Mouse (Mus musculus): ENCODE measurements at regions not wholly inside any gene's neighbourhood (a gene's known extent, or its start where the extent isn't known, plus 50 kb on each side); places are given as distances from the start of the nearest gene placed in this dataset.

DNA sequence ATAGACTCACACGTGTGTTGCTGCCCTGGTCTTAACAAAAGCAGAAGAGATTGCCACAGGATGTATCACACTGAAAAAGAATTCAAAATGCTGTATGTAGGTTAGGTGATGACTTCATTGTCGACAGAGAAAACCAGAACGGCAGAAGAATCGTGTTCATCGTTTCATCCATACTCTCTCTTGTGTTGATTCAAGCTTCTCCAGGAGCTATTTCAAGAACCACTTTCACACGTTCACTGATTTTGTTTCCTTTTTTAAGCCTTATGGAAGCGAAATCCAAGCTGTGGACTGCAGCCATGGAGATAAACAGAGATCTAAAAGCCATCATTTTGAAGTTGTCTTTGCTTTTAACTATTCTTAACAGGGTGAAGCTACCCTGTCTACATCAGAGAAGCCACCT is 63.2 kb upstream of the Tmc3 start:
- no peak for TF ChIP-seq CTCF (IDR thresholded peaks at IDR 0.05; ENCODE audit: low read depth)
- no peak for TF ChIP-seq EP300 (IDR thresholded peaks at IDR 0.05; ENCODE audit: low read depth)
